Mouse (Mus musculus) layer of hippocampus, adult 8-10 months (tissue): ENCODE measurements around the gene Tesk1. TPM values are rescaled to one million over a fixed set of nuclear protein-coding genes. Genes with fewer than 3 reads are reported as not detected.
"Not testable (repeated sequence)": the region's sequence is repeated elsewhere in the genome, so short reads cannot be mapped to it uniquely, and the experiment has no call there.

ENCODE experiments used
- DNase-seq, 2 experiments: peaks; one replicate each; pipeline ENCODE4 v3.0.0; 2022; ENCODE audit warnings: low spot score in 2 of 2
- total RNA-seq, 4 experiments: library from RNA; stranded (reverse); gene quantifications; 2 replicates each; pipeline ENCODE4 v1.2.4; 2022

Gene Tesk1
- total RNA-seq, 4 experiments from 2014 or later: 76.6 to 82.7 (median 81.8) TPM

DNA sequence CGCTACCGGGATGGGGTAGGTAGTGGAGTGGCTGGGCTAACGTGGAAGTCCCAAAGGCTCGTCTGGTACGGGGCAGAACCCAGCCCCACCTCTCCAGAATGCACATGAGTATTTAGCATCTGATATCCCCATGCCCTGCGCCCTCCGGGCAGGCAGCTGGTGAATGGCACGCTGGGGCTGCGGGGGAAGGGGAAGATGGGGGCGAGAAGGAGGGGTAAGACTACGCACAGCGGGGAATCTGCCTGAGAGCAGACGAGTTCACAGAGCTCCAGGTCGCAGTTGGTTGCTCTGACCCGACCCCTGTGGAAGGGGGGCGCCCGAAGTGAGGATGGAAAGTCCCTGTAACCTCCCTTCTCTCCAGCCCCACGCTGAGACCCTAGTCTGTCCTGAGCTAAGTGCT is 11.7 kb downstream of the Tesk1 start:
- no peak for DNase-seq

DNA sequence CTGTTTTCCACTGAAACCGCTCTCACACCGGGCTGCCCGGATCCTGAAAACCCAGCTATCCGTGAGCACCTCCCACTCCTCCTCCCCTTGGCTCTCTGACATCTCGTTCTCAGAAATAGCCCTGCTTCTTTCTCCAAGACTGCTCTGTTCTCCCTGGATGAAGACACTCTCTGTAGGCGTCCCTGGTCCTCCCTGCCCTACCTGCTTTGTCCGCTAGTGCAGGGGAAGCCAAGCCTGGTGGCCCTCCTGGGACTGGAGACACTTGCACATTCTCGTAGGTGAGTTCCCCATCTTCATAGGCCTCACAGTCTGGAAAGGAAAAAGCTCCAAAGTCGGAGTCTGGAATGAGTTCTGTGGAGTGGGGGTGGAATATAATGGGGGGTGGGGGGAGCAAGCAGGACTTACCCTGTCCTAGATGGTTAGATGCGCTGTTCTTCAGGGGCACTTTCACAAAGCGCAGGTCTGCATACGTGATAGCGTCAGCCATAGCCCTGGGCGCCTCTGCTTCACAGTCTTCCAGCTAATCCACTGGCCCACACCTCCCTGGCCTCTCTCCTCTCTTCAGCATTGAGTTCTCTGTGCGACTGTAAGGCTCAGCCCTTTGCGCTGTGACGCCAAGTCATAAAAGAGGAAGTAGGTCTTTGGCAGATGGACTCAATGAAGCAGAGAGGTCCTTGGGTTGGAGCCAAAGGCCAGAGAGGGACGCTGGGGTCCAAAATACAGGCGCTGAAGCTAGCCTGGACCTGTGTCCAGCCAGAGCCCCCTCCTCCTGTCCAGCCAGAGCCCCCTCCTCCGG is 12.5 kb downstream of the Tesk1 start, which contains the start of gene Cd72:
Cd72 (minus strand) TSS at position 588 of the 796 bp plus-strand sequence.
- DNase-seq: no peak

DNA sequence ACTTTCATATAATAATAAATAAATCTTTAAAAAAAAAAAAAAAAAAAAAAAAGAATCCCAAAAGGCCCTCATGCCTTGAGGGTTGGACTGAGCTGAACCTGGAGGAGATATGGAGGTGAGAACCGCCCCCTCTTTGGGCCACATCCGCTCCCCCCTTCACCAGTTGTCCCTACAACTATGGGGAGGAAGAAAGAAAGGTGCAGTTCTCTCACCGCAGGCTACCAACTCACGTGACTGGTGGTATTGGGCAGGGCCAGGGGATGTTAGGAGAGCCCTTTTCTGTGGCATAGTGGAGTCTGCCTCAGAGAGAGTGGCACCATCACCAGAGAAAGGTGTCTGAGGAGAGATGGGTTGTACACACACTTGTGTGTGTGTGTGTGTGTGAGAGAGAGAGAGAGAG is 14.7 kb downstream of the Tesk1 start:
- DNase-seq: no peak

DNA sequence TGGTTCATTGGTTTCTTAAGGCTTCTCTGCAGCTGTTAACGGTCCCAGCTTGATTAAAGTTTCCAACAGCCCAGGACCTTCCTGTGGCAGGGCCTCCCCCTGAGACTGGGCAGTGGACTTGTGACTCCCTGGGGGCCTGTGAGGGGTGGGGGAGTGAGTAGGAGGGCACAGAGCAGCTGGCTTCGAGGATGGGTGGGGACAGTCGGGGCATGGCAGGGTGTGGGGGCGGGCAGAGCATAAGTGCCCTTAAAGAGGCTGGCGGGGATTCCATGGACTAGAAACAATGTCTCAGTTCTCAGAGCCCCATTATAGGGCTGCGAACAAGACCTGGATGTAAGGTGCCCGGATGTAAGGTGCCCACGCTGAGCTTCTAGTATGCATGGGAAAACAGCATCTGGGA is 15.4 kb downstream of the Tesk1 start:
- no peak for DNase-seq

DNA sequence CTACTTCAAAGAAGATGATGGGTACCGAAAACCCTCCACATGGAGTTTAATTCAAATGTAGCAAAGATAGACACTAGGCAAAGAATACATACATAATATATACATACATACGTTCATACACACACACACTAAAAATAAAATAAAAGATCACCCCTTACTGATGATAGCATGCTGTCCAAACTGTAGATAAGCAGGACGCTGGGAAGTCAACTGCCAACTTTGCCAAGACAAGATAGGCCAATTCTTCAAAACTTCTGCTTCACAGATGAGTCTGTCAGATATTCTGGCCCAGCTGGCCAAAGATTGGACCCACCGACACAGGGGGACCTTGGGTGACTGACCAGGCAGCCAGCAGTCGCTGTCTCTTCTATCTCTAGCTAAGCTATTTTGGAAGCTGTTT is 21.4 kb downstream of the Tesk1 start:
- no peak for DNase-seq

GRCm38 (mm10) chr4:43465935-43466334 is 24.2 kb downstream of the Tesk1 start:
- DNase-seq: no peak

- no peak for DNase-seq
These were observed 25.1 kb downstream of the Tesk1 start for GRCm38 (mm10) chr4:43466872-43467271.

- no peak for DNase-seq
These were observed 28.6 kb downstream of the Tesk1 start for GRCm38 (mm10) chr4:43470301-43470700.

- no peak for DNase-seq
These were observed 31.9 kb downstream of the Tesk1 start for GRCm38 (mm10) chr4:43473636-43474035.

GRCm38 (mm10) chr4:43476604-43477003 is 34.9 kb downstream of the Tesk1 start:
- no peak for DNase-seq

- peak; percentile 79 to 80 for DNase-seq
These were observed 36.3 kb downstream of the Tesk1 start for GRCm38 (mm10) chr4:43477857-43478533.

GRCm38 (mm10) chr4:43478534-43478858 is 36.8 kb downstream of the Tesk1 start:
- DNase-seq: no peak

GRCm38 (mm10) chr4:43478906-43479832 is 37.4 kb downstream of the Tesk1 start:
- peak in 1 of 2 experiments; percentile 32 for DNase-seq

DNA sequence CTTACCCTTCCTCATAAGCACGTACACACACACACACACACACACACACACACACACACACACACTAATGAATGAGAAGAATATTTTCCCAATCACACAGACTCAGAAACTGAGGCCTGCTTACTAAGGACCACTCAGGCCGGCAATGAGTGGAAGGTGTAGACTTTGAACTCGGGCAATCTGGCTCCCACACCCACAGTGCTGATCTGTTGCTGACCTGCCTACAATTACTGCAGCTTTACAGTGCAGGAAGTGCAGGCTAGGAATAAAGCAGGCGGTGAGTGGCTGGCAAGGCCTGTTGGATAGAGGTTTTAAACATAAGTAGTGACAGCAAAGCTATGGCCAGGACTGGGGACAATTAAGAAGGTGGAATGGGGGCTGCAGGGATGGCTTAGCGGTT is 39.2 kb downstream of the Tesk1 start:
- no peak for DNase-seq

- DNase-seq: no peak
These were observed 40.2 kb downstream of the Tesk1 start for GRCm38 (mm10) chr4:43481894-43482456.

DNA sequence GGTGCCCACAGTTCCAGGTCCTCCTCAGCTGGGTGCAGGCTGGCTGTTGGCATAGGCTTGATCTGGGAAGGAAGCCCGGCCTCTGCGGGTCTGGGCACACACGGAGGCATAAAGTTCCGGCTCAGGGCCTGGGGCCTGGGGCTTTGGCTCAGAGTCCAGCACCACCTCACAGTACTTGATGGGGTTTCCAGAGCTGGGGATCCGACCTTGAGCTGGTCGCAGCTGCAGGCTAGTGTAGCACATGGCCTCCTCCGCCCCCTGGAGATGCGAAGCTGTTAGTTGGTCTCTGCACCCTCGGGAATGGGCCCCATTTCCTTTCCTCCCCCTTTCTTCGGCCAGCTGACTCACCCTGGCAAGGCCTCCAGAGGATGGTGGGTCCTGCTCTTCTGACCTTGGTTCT is 40.9 kb downstream of the Tesk1 start:
- no peak for DNase-seq

- no peak for DNase-seq
These were observed 41.9 kb downstream of the Tesk1 start, which contains the start of gene Sit1 for GRCm38 (mm10) chr4:43483535-43484091. Gene Sit1 (minus strand): TSS chr4:43483734.

- DNase-seq: not testable (repeated sequence)
These were observed 43.9 kb downstream of the Tesk1 start for GRCm38 (mm10) chr4:43485666-43486065.

- no peak for DNase-seq
These were observed 47.9 kb downstream of the Tesk1 start for GRCm38 (mm10) chr4:43489611-43490010.

GRCm38 (mm10) chr4:43490801-43491200 is 49.1 kb downstream of the Tesk1 start:
- DNase-seq: no peak
